Mouse (Mus musculus): ENCODE measurements around the gene Chl1.

DNA sequence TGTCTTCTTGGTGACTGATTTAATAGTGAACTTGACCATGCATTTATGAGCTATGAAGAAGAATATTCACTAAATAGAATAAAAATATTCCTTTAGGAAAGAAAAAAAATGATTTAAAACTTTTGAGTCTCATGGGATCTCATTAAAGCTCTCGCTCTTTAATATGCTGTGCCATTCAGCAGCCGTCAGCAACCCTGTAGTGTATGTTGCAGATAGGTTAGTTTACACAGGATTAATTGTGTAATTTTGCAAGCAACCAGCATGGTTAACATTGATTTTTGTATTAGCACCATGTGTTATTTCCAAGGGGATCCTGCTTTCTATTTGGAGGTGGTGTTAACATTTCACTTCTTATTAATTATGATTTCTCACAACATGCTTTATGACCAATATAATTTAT, 32.2 kb downstream of the Chl1 start:
- TF ChIP-seq CTCF (conservative IDR thresholded peaks at IDR 0.05; ENCODE audit: low read length) (no peak), NANOG (IDR thresholded peaks at IDR 0.05; ENCODE audit: borderline replicate concordance, low read length) (no peak)
